Mouse (Mus musculus): ENCODE results near the gene C9orf72. TPM values are rescaled to one million over a fixed set of nuclear protein-coding genes. Genes with fewer than 3 reads are reported as not detected.

The C9orf72 gene
- polyA plus RNA-seq, 1 experiment from 2014 or later, result 12.9 TPM

DNA sequence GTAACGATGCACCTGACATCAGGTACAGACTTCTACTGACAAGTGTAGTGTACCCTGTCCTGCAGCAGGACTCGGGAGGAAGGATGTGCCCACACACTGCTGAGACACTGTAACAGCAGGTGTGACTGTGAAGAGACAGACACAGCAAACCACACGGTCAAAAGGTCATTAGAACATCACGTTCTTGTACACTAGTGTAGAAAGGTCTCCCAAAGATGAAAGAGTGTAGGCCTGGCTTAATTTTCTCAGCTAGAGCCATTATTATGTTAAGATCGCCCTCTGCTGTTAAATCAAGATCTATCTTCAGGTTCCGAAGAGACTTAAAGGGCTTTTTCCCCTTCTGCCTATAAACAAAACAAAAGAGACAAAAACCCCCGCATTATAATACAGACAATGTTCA is 33.2 kb downstream of the C9orf72 start:
- Histone ChIP-seq H3K9ac (ENCODE audit: low read length) (no peak overlapping the region), H3K27me3 (ENCODE audit: control insufficient read depth, insufficient read depth, low read length) (no peaks in the 10 kb centered on the region), H3K9me3 (replicated peaks; ENCODE audit: control insufficient read depth, low read length) (no peaks in the 10 kb centered on the region), H3K4me2 (ENCODE audit: low read depth, low read length) (no peak overlapping the region), H3K4me3 (replicated peaks; ENCODE audit: low read length) (no peak overlapping the region), H3K4me1 (ENCODE audit: control insufficient read depth, insufficient read depth, low read length) (no peaks in the 10 kb centered on the region), H3K36me3 (ENCODE audit: control insufficient read depth, insufficient read depth, low read length) (no peaks in the 10 kb centered on the region), H3K27ac (ENCODE audit: low read length) (no peak overlapping the region)
- peak; percentile 56; the same call in 1 of the 2 replicates for ATAC-seq (ENCODE audit: insufficient read depth, low FRiP score)
- WGBS, result 36% methylated on average over 7 of the region's 7 CpGs

DNA sequence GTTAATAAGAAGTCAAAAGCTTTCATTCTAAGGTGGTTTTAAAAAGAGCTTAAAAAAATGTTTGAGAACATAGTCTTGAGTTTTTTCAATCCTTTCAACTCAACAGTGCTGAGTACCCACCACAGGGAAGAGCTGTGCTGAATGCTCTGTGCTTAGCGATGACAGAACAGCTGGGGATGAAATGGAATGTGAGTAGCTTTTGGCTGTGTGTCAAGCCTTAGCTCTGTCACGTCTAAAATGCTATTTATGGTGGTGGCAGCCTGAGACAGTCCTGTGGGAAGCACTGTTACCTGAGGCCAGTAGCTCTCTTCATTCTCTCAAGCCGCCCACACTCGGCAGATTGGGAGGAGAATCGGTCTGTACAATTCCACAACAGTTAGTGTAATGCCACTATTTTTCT is 36.2 kb downstream of the C9orf72 start:
- Histone ChIP-seq H3K27ac (ENCODE audit: low read length) (no peak overlapping the region), H3K4me2 (ENCODE audit: low read depth, low read length) (no peak overlapping the region), H3K9ac (ENCODE audit: low read length) (no peak overlapping the region), H3K4me3 (replicated peaks; ENCODE audit: low read length) (no peak overlapping the region), H3K36me3 (ENCODE audit: control insufficient read depth, insufficient read depth, low read length) (no peaks in the 10 kb centered on the region), H3K27me3 (ENCODE audit: control insufficient read depth, insufficient read depth, low read length) (no peaks in the 10 kb centered on the region), H3K9me3 (replicated peaks; ENCODE audit: control insufficient read depth, low read length) (0 out of 2 replicates have a peak, but pooled peaks cover 3% of the 10 kb centered on the region), H3K4me1 (ENCODE audit: control insufficient read depth, insufficient read depth, low read length) (no peaks in the 10 kb centered on the region)
- ATAC-seq (ENCODE audit: insufficient read depth, low FRiP score), result no peak
- WGBS, result 68% methylated on average over 5 of the region's 5 CpGs

DNA sequence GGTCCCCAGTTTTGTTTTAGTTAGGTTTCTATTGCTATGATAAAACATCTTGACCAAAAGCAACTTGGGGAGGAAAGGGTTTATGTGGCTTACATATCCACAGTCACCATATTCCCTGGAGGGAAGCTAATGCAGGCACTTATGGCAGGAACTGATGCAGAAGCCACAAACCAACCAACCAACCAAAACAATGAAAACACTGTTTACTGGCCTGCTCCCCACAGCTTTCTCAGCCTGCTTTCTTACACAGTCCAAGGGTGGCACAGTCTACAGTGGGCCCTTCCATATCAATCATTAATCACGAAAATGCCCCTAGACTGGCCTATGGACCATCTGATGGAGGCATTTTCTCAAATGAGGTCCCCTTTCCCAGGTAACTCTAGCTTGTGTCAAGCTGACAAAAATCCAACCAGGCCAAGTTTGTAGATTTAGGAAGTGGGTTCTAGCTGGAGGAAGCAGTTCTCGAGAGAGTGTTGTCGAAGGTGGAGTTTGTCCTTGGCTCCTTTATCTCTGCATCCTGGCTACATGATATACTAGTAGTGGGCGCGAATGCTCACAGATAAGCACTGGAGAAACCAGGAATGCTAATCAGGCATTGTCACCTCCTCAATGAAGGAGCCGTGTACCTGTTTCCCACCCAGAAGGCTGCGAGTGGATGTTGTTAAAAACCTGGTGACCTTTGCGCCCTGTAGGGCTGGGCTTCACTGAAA is 38.2 kb downstream of the C9orf72 start:
- Histone ChIP-seq H3K9ac (ENCODE audit: low read length) (no peak overlapping the region), H3K27me3 (ENCODE audit: control insufficient read depth, insufficient read depth, low read length) (no peaks in the 10 kb centered on the region), H3K4me1 (ENCODE audit: control insufficient read depth, insufficient read depth, low read length) (no peaks in the 10 kb centered on the region), H3K27ac (ENCODE audit: low read length) (no peak overlapping the region), H3K4me2 (ENCODE audit: low read depth, low read length) (no peak overlapping the region), H3K4me3 (replicated peaks; ENCODE audit: low read length) (no peak overlapping the region), H3K36me3 (ENCODE audit: control insufficient read depth, insufficient read depth, low read length) (no peaks in the 10 kb centered on the region), H3K9me3 (replicated peaks; ENCODE audit: control insufficient read depth, low read length) (0 out of 2 replicates have a peak, but pooled peaks cover 3% of the 10 kb centered on the region)
- 76% methylated on average over 8 of the region's 8 CpGs for WGBS
- no peak for ATAC-seq (ENCODE audit: insufficient read depth, low FRiP score)

DNA sequence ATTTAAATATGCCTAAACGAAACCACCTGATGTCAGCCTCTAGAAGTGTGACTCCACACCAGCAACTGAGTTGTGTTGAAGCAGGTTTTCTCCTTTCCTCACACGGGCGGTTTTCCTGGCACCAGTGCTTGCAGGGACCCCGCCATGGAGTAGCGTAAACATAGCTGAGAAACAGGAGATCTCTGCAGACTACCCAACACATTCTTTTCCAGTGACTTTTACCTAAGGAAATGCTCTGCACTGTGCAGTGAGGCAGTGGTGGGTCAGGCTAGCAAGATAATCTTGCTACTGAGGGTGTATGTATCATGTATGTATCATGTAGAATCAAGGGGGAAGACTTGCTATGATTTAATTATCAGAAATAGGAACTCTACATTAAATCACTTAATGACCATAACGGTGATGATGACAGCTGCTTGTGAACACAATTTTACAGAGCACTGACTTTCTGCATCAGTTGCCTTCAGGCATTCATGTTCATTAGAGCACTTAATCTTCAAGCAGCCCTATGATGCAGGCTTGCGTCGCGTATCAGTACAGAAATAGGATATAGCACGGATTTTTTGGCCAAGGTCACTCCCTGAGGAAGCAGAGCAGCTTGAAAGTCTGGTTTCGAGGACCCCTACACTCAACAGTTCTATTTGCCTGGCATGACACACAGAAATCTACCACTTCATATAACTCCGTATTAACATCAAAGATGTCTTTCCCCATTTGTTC is 47.9 kb downstream of the C9orf72 start:
- Histone ChIP-seq H3K9me3 (replicated peaks; ENCODE audit: control insufficient read depth, low read length) (no peaks in the 10 kb centered on the region), H3K27me3 (ENCODE audit: control insufficient read depth, insufficient read depth, low read length) (no peaks in the 10 kb centered on the region), H3K9ac (ENCODE audit: low read length) (no peak overlapping the region), H3K4me1 (ENCODE audit: control insufficient read depth, insufficient read depth, low read length) (0 out of 2 replicates have a peak, but pooled peaks cover 3% of the 10 kb centered on the region), H3K4me2 (ENCODE audit: low read depth, low read length) (no peak overlapping the region), H3K36me3 (ENCODE audit: control insufficient read depth, insufficient read depth, low read length) (no peaks in the 10 kb centered on the region), H3K27ac (ENCODE audit: low read length) (no peak overlapping the region), H3K4me3 (replicated peaks; ENCODE audit: low read length) (no peak overlapping the region)
- WGBS, result 71% methylated on average over 12 of the region's 12 CpGs
- ATAC-seq (ENCODE audit: insufficient read depth, low FRiP score), result no peak

DNA sequence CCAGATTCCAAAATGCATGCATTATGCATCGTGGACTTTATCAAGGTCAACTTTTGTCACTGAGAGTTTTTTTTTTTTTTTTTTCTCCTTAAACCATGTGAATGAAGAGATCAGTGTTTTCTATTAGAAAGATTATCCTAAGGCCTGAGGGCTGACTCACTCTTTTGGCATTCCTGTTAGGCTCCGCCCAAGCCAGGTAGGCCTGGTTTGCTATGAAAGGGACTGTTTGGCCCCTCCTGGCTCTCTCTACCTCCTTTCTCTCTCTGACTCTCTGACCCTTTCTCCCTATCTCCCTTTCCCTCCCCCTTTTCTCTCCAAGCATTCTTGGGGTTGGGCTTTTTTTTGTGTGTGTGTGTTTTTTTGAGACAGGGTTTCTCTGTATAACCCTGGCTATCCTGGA is 50.4 kb downstream of the C9orf72 start:
- Histone ChIP-seq H3K4me2 (ENCODE audit: low read depth, low read length) (no peak overlapping the region), H3K9me3 (replicated peaks; ENCODE audit: control insufficient read depth, low read length) (no peaks in the 10 kb centered on the region), H3K4me1 (ENCODE audit: control insufficient read depth, insufficient read depth, low read length) (0 out of 2 replicates have a peak, but pooled peaks cover 3% of the 10 kb centered on the region), H3K4me3 (replicated peaks; ENCODE audit: low read length) (no peak overlapping the region), H3K36me3 (ENCODE audit: control insufficient read depth, insufficient read depth, low read length) (no peaks in the 10 kb centered on the region), H3K9ac (ENCODE audit: low read length) (no peak overlapping the region), H3K27me3 (ENCODE audit: control insufficient read depth, insufficient read depth, low read length) (no peaks in the 10 kb centered on the region), H3K27ac (ENCODE audit: low read length) (no peak overlapping the region)
- 73% methylated on average over 2 of the region's 2 CpGs for WGBS
- peak; percentile 72; the same call in 1 of the 2 replicates for ATAC-seq (ENCODE audit: insufficient read depth, low FRiP score)

DNA sequence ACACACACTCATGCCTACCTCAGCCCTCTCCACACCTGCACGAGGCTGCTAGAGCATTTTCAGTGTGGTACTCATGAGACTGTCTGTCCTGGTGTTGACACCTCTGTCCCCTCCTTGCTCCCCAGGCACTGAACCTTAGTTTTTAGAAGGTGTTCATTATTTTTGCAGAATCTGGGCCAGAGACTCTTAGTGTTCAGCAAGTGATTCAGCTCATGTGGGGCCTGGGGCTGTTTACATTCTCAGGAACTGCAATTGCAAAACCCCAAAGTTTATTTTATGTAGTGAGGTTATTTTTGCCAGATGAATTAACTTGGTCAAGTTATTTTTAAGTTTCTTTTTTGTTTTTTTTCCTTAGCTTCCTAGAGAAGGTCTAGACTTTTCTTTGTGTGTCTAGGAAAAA is 52.4 kb downstream of the C9orf72 start:
- Histone ChIP-seq H3K4me1 (ENCODE audit: control insufficient read depth, insufficient read depth, low read length) (0 out of 2 replicates have a peak, but pooled peaks cover 8% of the 10 kb centered on the region), H3K27me3 (ENCODE audit: control insufficient read depth, insufficient read depth, low read length) (no peaks in the 10 kb centered on the region), H3K27ac (ENCODE audit: low read length) (no peak overlapping the region), H3K4me3 (replicated peaks; ENCODE audit: low read length) (no peak overlapping the region), H3K9ac (ENCODE audit: low read length) (no peak overlapping the region), H3K4me2 (ENCODE audit: low read depth, low read length) (no peak overlapping the region), H3K36me3 (ENCODE audit: control insufficient read depth, insufficient read depth, low read length) (no peaks in the 10 kb centered on the region), H3K9me3 (replicated peaks; ENCODE audit: control insufficient read depth, low read length) (no peaks in the 10 kb centered on the region)
- no peak for ATAC-seq (ENCODE audit: insufficient read depth, low FRiP score)
- WGBS, result 65% methylated on average over 1 of the region's 1 CpGs

DNA sequence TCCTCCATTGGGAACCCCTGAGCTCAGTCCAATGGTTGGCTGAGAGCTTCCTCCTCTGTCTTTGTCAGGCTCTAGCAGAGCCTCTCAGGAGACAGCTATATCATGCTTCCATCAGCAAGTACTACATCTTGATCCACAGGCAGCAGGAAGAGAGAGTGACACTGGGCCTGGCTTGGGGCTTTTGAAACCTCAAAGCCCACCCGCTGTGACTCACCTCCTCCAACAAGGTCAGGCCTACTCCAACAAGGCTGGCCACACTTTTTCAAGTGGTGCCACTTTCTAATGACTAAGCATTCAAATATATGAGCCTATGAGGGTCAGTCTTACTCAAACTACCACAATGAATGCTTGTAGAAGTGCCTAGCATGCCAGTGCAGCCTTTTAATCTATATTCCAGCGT is 53.5 kb downstream of the C9orf72 start:
- H3K27ac ChIP-seq (ENCODE audit: low read length), result no peak overlapping the region
- H3K4me1 ChIP-seq (ENCODE audit: control insufficient read depth, insufficient read depth, low read length), result 0 out of 2 replicates have a peak, but pooled peaks cover 8% of the 10 kb centered on the region
- H3K9me3 ChIP-seq (replicated peaks; ENCODE audit: control insufficient read depth, low read length), result no peaks in the 10 kb centered on the region
- no peaks in the 10 kb centered on the region for H3K36me3 ChIP-seq (ENCODE audit: control insufficient read depth, insufficient read depth, low read length)
- no peak overlapping the region for H3K4me3 ChIP-seq (replicated peaks; ENCODE audit: low read length)
- no peak for ATAC-seq (ENCODE audit: insufficient read depth, low FRiP score)
- no peaks in the 10 kb centered on the region for H3K27me3 ChIP-seq (ENCODE audit: control insufficient read depth, insufficient read depth, low read length)
- WGBS, result 85% methylated on average over 2 of the region's 2 CpGs
- H3K4me2 ChIP-seq (ENCODE audit: low read depth, low read length), result no peak overlapping the region
- no peak overlapping the region for H3K9ac ChIP-seq (ENCODE audit: low read length)

DNA sequence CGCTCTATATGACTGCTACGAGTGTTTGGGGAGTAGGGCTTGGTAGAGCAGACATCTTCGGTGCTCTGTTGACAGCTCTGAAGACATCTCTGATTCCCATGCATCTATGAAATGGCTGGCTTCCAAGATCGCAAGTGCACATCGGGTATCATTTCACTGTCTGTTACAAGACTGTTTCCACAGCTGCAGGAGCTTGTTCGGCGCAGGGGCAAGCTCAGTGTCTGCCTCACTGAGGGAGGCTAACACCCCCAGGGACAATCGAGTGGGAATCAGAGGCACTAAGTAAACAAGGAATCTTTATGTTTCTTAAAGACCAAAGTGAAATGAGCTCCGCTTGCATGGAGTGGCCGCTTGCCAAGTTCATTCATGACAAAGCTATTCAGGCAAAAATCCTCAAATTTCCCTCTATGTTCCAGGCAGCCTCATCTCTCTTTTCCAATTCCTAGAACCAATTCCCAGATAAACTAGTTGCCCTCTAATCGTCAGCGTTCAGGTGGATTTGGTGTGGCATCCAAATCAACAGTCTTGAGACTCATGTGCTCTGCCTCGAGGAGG is 56.3 kb downstream of the C9orf72 start:
- H3K4me2 ChIP-seq (ENCODE audit: low read depth, low read length), result 0 out of 2 replicates have a peak overlapping the region, but pooled peaks have one; percentile 0
- H3K4me3 ChIP-seq (replicated peaks; ENCODE audit: low read length), result no peak overlapping the region
- H3K9ac ChIP-seq (ENCODE audit: low read length), result no peak overlapping the region
- ATAC-seq (ENCODE audit: insufficient read depth, low FRiP score), result no peak
- H3K4me1 ChIP-seq (ENCODE audit: control insufficient read depth, insufficient read depth, low read length), result 0 out of 2 replicates have a peak, but pooled peaks cover 8% of the 10 kb centered on the region
- 42% methylated on average over 13 of the region's 13 CpGs for WGBS
- no peaks in the 10 kb centered on the region for H3K36me3 ChIP-seq (ENCODE audit: control insufficient read depth, insufficient read depth, low read length)
- no peaks in the 10 kb centered on the region for H3K9me3 ChIP-seq (replicated peaks; ENCODE audit: control insufficient read depth, low read length)
- H3K27ac ChIP-seq (ENCODE audit: low read length), result no peak overlapping the region
- no peaks in the 10 kb centered on the region for H3K27me3 ChIP-seq (ENCODE audit: control insufficient read depth, insufficient read depth, low read length)

DNA sequence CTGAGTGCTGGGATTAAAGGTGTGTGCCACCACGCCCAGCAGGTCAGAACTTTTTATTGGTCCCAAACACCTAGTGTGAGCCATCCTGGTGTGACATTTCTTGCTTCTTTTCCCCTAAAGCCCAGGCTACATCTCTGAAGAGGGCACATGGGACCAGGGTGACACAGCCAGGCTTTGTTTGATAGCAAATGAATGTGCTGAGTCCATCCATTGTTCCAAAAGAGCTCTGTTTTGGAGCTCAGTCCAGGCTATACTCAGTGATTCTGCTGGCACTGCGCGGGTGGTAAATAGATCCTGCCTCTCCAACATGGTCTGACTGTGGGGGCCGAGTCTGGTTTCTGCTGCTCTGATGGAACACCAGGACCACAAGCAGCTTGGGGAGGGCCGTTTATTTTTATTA is 58.1 kb downstream of the C9orf72 start:
- H3K9me3 ChIP-seq (replicated peaks; ENCODE audit: control insufficient read depth, low read length), result no peaks in the 10 kb centered on the region
- H3K9ac ChIP-seq (ENCODE audit: low read length), result no peak overlapping the region
- 0 out of 2 replicates have a peak, but pooled peaks cover 5% of the 10 kb centered on the region for H3K4me1 ChIP-seq (ENCODE audit: control insufficient read depth, insufficient read depth, low read length)
- no peak overlapping the region for H3K4me3 ChIP-seq (replicated peaks; ENCODE audit: low read length)
- H3K27me3 ChIP-seq (ENCODE audit: control insufficient read depth, insufficient read depth, low read length), result no peaks in the 10 kb centered on the region
- no peak for ATAC-seq (ENCODE audit: insufficient read depth, low FRiP score)
- H3K27ac ChIP-seq (ENCODE audit: low read length), result no peak overlapping the region
- H3K4me2 ChIP-seq (ENCODE audit: low read depth, low read length), result no peak overlapping the region
- H3K36me3 ChIP-seq (ENCODE audit: control insufficient read depth, insufficient read depth, low read length), result no peaks in the 10 kb centered on the region
- WGBS, result 74% methylated on average over 5 of the region's 5 CpGs

Measured in stomach, embryonic 16.5 days (tissue).